Mouse (Mus musculus) bone marrow, adult 2 months (tissue): ENCODE results near the gene Rad51b. TPM values are rescaled to one million over a fixed set of nuclear protein-coding genes. Genes with fewer than 3 reads are reported as not detected.

Source experiments
- H3K27ac ChIP-seq: fragments of 200-500 bp; 2 replicates; pipeline ENCODE4 v1.5.1; 2012; ENCODE audit warnings: low read depth, mild to moderate bottlenecking, control low read depth, inconsistent platforms, low read length; ENCODE audit not compliant: control insufficient read depth, poor library complexity, insufficient read depth
- H3K4me1 ChIP-seq: fragments of 200-500 bp; 2 replicates; pipeline ENCODE4 v1.6.1; 2011; ENCODE audit warnings: low read length; ENCODE audit not compliant: control insufficient read depth, insufficient read depth
- H3K4me3 ChIP-seq: fragments of 200-500 bp; replicated peaks from 2 replicates; pipeline ENCODE3; 2011; ENCODE audit warnings: mild to moderate bottlenecking, low read depth, low read length, control low read depth; ENCODE audit not compliant: control insufficient read depth
- CTCF ChIP-seq: fragments of 200-500 bp; IDR thresholded peaks from 2 replicates; pipeline ENCODE4 v1.5.1; 2011; ENCODE audit warnings: low read length, control low read depth; ENCODE audit not compliant: control insufficient read depth, insufficient read depth
- POLR2A ChIP-seq: fragments of 200-500 bp; IDR thresholded peaks from 2 replicates; pipeline ENCODE4 v1.6.1; 2011; ENCODE audit warnings: low read depth, mild to moderate bottlenecking, control low read depth, low read length, borderline replicate concordance; ENCODE audit not compliant: control insufficient read depth
- WGBS: fragments of 180-500 bp; shearing (Covaris S2); methylation state at CpG from one replicate; pipeline ENCODE4 v1.1.7; 2018; 5-methylcytosine and 5-hydroxymethylcytosine counted together
- polyA plus RNA-seq: library from polyadenylated mRNA; stranded (reverse); fragments of >200 nt; gene quantifications from 2 replicates; pipeline ENCODE4 v1.2.4, GENCODE M21; 2011; ENCODE audit warnings: low replicate concordance; ENCODE audit not compliant: missing spikeins, insufficient read depth, insufficient read length

Rad51b gene
- polyA plus RNA-seq, 1 experiment = 2.3 TPM

GRCm38 (mm10) chr12:79501877-79502276 lies 204.8 kb downstream of the Rad51b start:
- H3K27ac ChIP-seq = no peak overlapping the region
- TF ChIP-seq CTCF (no peak), POLR2A (no peak)
- no peak overlapping the region for H3K4me3 ChIP-seq
- WGBS = 45% methylated on average over 3 of the region's 3 CpGs
- no peaks in the 10 kb centered on the region; the same call in 1 of the 2 replicates for H3K4me1 ChIP-seq

GRCm38 (mm10) chr12:79502862-79503581 lies 205.9 kb downstream of the Rad51b start:
- no peak overlapping the region for H3K4me3 ChIP-seq
- no peak for TF ChIP-seq POLR2A
- no peak for TF ChIP-seq CTCF
- no peak overlapping the region for H3K27ac ChIP-seq
- H3K4me1 ChIP-seq = no peaks in the 10 kb centered on the region; the same call in 1 of the 2 replicates
- 90% methylated on average over 11 of the region's 11 CpGs for WGBS

- Histone ChIP-seq H3K27ac (no peak overlapping the region), H3K4me1 (no peaks in the 10 kb centered on the region; the same call in 1 of the 2 replicates), H3K4me3 (no peak overlapping the region)
- TF ChIP-seq CTCF (no peak), POLR2A (no peak)
- 84% methylated on average over 3 of the region's 3 CpGs for WGBS
Measured at GRCm38 (mm10) chr12:79503582-79504515, 206.8 kb downstream of the Rad51b start.

GRCm38 (mm10) chr12:79504641-79505040 lies 207.6 kb downstream of the Rad51b start:
- Histone ChIP-seq H3K27ac (no peak overlapping the region), H3K4me3 (no peak overlapping the region), H3K4me1 (no peaks in the 10 kb centered on the region; the same call in 1 of the 2 replicates)
- 76% methylated on average over 1 of the region's 1 CpGs for WGBS
- TF ChIP-seq POLR2A = no peak
- no peak for TF ChIP-seq CTCF

- 68% methylated on average over 4 of the region's 4 CpGs for WGBS
- TF ChIP-seq CTCF (no peak), POLR2A (no peak)
- no peak overlapping the region for H3K27ac ChIP-seq
Measured at GRCm38 (mm10) chr12:79506421-79506820, 209.3 kb downstream of the Rad51b start.

GRCm38 (mm10) chr12:79507141-79507681 lies 210.1 kb downstream of the Rad51b start:
- 80% methylated on average over 8 of the region's 8 CpGs for WGBS
- Histone ChIP-seq H3K4me3 (no peak overlapping the region), H3K27ac (no peak overlapping the region), H3K4me1 (no peaks in the 10 kb centered on the region)
- TF ChIP-seq POLR2A = no peak
- TF ChIP-seq CTCF = no peak

More at GRCm38 (mm10) chr12:79506421-79506820, 209.3 kb downstream of the Rad51b start:
- Histone ChIP-seq H3K4me1 (no peaks in the 10 kb centered on the region; the same call in 1 of the 2 replicates), H3K4me3 (no peak overlapping the region)

- Histone ChIP-seq H3K27ac (no peak overlapping the region), H3K4me1 (no peaks in the 10 kb centered on the region), H3K4me3 (no peak overlapping the region)
- 56% methylated on average over 11 of the region's 11 CpGs for WGBS
- TF ChIP-seq POLR2A (no peak), CTCF (no peak)
Measured at GRCm38 (mm10) chr12:79511454-79512204, 214.5 kb downstream of the Rad51b start.
